Mouse (Mus musculus): ENCODE results near the gene Epb41l4b. TPM values are rescaled to one million over a fixed set of nuclear protein-coding genes. Genes with fewer than 3 reads are reported as not detected.

The Epb41l4b gene
- total and polyA plus RNA-seq, 3 experiments, result 0.93 to 4.9 (median 2.0) TPM

DNA sequence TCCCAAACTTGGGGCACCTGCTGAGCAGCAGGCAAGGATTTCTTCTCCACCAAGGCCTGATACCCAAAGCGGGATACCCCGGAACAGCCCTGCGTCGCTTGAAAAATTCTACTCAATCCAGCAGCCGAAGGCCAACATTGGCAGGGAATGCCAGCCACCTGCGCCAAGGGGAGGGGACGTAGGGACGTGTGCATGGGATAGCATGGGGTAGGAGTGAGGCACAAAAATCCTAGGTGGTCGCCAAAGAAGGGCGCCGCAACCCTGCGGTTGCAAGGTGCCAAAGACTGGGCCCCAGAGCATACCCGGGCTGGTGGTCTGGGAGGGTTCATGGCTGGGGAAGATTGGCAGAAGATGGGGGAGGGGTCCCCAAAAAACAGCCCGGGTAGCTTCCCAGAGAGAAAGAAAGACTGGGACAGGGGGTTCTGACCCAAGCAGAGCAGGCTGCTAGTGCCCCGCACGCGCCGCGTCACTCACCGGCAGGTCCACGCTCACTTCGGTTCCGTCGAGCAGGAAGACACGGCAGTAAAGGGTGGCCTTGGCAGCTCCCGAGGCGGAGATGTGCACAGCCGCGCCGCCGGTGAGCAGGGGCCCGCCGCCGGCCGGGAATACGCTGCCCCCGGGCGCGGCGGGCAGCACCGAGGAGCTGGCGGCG, 737 bp downstream of the Epb41l4b start:
- no peak for DNase-seq (ENCODE audit: extremely low read depth)
- in situ Hi-C loops (cut with MboI; ENCODE audit: low pct_ligation_motif_present, low pct_unique_long_range_greater_than_20kb, low sequenced_read_pairs) (no loop called here), dilution Hi-C loops (cut with MboI; ENCODE audit: extremely low pct_ligation_motif_present, extremely low pct_unique_long_range_greater_than_20kb, low sequenced_read_pairs) (no loop called here)
- H3K79me2 ChIP-seq (replicated peaks; ENCODE audit: control insufficient read depth, extremely low read depth, insufficient read depth, poor library complexity, severe bottlenecking), result no peaks in the 10 kb centered on the region
- no peak for TF ChIP-seq USF1 (IDR thresholded peaks at IDR 0.05; ENCODE audit: low read depth, low read length)
- TF ChIP-seq ZKSCAN1 (IDR thresholded peaks at IDR 0.05; ENCODE audit: borderline replicate concordance, low read depth, low read length), result no peak
- no peak for TF ChIP-seq POLR2A (IDR thresholded peaks at IDR 0.05; ENCODE audit: low read depth, low read length)
- no peak for TF ChIP-seq MAFK (IDR thresholded peaks at IDR 0.05; ENCODE audit: insufficient replicate concordance, low read length)
- TF ChIP-seq ZMIZ1 (IDR thresholded peaks at IDR 0.05; ENCODE audit: low read depth, low read length), result no peak
- no peak for TF ChIP-seq GABPA (IDR thresholded peaks at IDR 0.05; ENCODE audit: insufficient replicate concordance, low read depth, low read length)
- peak overlapping the region in 2 of 3 experiments; percentile 38 to 70 for H3K4me3 ChIP-seq (replicated peaks in 1 of 3; ENCODE audit: low read depth in 2 of 3, low read length in 2 of 3, poor library complexity in 1 of 3)
- peaks cover 55% of the 10 kb centered on the region for H3K27me3 ChIP-seq (replicated peaks)
- no peaks in the 10 kb centered on the region for H3K36me3 ChIP-seq (replicated peaks in 1 of 2; ENCODE audit: control insufficient read depth in 1 of 2, insufficient read depth in 1 of 2, low read length in 1 of 2)
- H3K4me2 ChIP-seq (ENCODE audit: insufficient read depth, low read depth, poor library complexity, severe bottlenecking), result peak overlapping the region; percentile 83
- no peaks in the 10 kb centered on the region for H3K9me3 ChIP-seq (replicated peaks; ENCODE audit: low read length)
- H3K9ac ChIP-seq (ENCODE audit: insufficient read depth, low read depth), result peak overlapping the region; percentile 89
- peaks cover 5 to 11% of the 10 kb centered on the region in 2 experiments for H3K4me1 ChIP-seq (ENCODE audit: control insufficient read depth in 1 of 2, insufficient read depth in 2 of 2)
- no peak overlapping the region for H3K27ac ChIP-seq (ENCODE audit: insufficient read depth, low read depth)

- dilution Hi-C loops (cut with MboI; ENCODE audit: extremely low pct_ligation_motif_present, extremely low pct_unique_long_range_greater_than_20kb, low sequenced_read_pairs), result no loop called here
- DNase-seq (ENCODE audit: extremely low read depth), result no peak
- Histone ChIP-seq H3K79me2 (replicated peaks; ENCODE audit: control insufficient read depth, extremely low read depth, insufficient read depth, poor library complexity, severe bottlenecking) (no peaks in the 10 kb centered on the region), H3K27me3 (replicated peaks) (peaks cover 55% of the 10 kb centered on the region), H3K4me1 (ENCODE audit: control insufficient read depth in 1 of 2, insufficient read depth in 2 of 2) (peaks cover 10 to 13% of the 10 kb centered on the region in 2 experiments), H3K4me2 (ENCODE audit: insufficient read depth, low read depth, poor library complexity, severe bottlenecking) (no peak overlapping the region), H3K9ac (ENCODE audit: insufficient read depth, low read depth) (no peak overlapping the region), H3K4me3 (replicated peaks in 1 of 3; ENCODE audit: low read depth in 2 of 3, low read length in 2 of 3, poor library complexity in 1 of 3) (no peak overlapping the region), H3K36me3 (replicated peaks in 1 of 2; ENCODE audit: control insufficient read depth in 1 of 2, insufficient read depth in 1 of 2, low read length in 1 of 2) (no peaks in the 10 kb centered on the region), H3K9me3 (replicated peaks; ENCODE audit: low read length) (no peaks in the 10 kb centered on the region), H3K27ac (ENCODE audit: insufficient read depth, low read depth) (no peak overlapping the region)
- in situ Hi-C loops (cut with MboI; ENCODE audit: low pct_ligation_motif_present, low pct_unique_long_range_greater_than_20kb, low sequenced_read_pairs), result no loop called here
- TF ChIP-seq NRF1 (IDR thresholded peaks at IDR 0.05; ENCODE audit: low read depth, low read length), result no peak
- no peak for TF ChIP-seq POLR2A (IDR thresholded peaks at IDR 0.05; ENCODE audit: low read depth, low read length)
- TF ChIP-seq HCFC1 (IDR thresholded peaks at IDR 0.05; ENCODE audit: low read depth, low read length), result no peak
- no peak for TF ChIP-seq BHLHE40 (IDR thresholded peaks at IDR 0.05; ENCODE audit: low read depth, low read length)
- TF ChIP-seq CTCF (conservative IDR thresholded peaks at IDR 0.05 in 1 of 2, IDR thresholded peaks at IDR 0.05 in 1 of 2; ENCODE audit: low read depth in 2 of 2, low read length in 2 of 2), result no peak
- TF ChIP-seq MAZ (IDR thresholded peaks at IDR 0.05; ENCODE audit: low read depth, low read length), result no peak
- TF ChIP-seq EP300 (IDR thresholded peaks at IDR 0.05; ENCODE audit: low read length), result no peak
- TF ChIP-seq NELFE (IDR thresholded peaks at IDR 0.05; ENCODE audit: low read depth, low read length), result no peak
These were observed 1.3 kb downstream of the Epb41l4b start for GRCm38 (mm10) chr4:57141908-57142361.

Measured in CH12.LX (cell line).